Mouse (Mus musculus) mesoderm, embryonic 11.5 days (tissue): ENCODE results near the gene Zc3h7b.
"Not testable (repeated sequence)": the region's sequence is repeated elsewhere in the genome, so short reads cannot be mapped to it uniquely, and the experiment has no call there.

ENCODE experiments used
- DNase-seq: peaks from one replicate; pipeline ENCODE4 v3.0.0-alpha.2; 2012; ENCODE audit warnings: low read depth, low spot score

The Zc3h7b gene

DNA sequence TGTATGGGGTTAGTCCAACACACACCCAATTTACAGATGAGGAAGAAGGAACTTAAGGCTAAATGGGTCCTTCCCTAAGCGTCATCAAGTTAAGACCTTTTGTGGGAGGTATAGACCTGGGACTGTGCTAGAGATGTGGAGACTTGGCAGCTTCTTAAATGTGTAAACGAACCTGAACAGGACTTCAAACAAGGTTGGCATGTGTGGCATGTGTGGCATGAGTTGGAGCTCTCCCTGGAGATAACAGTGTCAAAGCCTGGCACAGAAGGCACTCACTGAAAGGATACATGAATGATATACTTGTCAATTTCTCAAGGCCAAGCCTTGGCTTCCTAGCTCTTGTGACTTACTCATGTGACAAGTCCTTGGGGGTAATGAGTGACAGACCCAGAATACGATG lies 5.6 kb upstream of the Zc3h7b start:
- no peak for DNase-seq

DNA sequence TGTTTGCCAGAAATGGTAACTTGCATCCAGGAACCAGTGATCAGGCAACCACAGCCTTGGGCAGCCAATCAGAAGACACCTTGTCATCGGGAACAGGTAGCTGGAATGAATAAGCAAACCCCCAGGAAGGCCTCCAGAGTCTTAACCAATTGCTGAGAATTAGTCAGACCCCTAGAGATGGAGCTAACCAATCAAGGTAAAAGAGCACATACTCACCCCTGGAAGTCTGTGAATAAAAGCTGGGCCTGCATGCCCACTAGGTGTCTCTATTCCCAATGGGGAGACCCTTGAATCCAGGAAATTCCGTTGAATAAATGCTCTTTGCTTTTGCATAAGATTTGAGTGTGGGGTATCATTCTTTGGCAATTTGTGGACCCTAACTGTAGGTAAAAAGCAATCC lies 4.9 kb upstream of the Zc3h7b start:
- DNase-seq: no peak

DNA sequence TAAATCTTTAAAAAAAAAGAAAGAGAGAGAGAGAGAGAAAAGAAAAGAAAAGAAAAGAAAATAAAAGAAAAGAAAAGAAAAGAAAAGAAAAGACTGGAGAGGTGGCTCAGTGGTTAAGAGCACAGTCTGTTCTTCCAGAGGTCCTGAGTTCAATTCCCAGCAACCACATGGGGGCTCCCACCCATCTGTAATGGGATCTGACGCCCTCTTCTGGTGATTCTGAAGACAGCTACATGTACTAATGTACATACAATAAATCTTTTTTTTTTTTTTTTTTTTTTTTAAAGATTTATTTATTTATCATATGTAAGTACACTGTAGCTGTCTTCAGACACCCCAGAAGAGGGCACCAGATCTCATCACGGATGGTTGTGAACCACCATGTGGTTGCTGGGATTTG lies 2.5 kb upstream of the Zc3h7b start:
- DNase-seq: not testable (repeated sequence)

DNA sequence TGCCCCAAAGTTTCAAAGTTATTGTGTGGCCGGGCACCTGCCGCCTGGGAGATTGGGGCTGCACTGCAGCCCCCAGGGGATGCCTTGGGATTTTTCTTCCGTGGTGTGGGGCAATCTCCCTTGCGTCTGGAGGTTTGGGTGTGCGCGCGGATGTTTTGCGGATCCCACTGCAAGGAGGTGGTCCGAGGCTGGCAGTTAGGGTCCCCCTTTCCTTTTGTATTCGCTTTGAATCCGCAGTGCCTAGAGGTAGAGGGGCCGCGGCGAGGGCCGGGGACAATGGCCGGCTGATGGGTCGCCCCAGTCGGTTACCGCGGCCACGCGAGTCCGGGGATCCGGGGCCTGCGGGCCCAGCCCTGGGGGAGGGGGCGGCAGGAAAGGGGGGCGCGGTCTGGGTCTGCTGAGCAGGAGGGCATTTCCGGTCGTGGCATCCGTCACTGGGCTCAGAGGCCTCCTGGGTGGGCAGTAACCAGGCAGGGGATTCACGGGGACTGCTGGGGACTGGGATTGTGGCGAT lies 801 bp downstream of the Zc3h7b start:
- DNase-seq: peak; percentile 79

DNA sequence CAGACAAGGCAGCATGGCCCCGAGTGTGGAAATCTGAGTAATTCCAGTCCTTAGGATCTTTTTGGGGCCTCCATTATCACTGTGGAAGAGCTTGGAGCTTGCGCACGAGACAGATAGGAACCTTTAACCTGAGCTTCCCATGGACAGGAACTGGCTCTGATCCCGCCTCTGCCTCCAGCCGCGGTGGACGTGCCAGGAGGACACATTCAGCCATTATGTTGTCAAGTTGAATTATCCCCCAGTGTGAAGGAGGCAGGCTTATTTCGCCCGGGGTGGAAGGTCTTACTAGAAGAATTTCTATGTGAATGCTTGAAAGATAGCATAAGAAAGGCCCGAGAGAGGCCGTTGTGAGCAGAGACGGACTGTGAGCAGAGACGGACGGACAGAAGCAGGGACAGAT lies 4.9 kb downstream of the Zc3h7b start:
- DNase-seq: peak; percentile 49

DNA sequence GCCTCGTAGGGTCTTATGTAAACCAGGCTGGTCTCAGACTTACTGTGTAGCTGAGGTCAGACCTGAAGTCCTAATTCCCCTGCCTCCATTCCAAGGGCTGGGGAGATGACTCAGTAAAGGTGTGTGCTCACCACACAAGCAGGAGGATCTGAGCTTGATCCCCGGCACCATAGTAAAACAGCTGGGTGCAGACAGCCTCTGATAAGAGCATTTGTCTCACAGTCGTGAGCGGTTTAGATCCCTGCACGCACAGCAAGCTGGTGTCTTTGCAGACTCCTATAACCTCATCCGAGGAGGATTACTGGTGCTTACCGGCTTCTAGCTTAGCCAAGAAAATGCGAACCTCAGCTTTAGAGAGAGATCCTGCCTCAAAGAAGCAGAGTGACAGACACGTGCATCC lies 8.8 kb downstream of the Zc3h7b start:
- no peak for DNase-seq

DNA sequence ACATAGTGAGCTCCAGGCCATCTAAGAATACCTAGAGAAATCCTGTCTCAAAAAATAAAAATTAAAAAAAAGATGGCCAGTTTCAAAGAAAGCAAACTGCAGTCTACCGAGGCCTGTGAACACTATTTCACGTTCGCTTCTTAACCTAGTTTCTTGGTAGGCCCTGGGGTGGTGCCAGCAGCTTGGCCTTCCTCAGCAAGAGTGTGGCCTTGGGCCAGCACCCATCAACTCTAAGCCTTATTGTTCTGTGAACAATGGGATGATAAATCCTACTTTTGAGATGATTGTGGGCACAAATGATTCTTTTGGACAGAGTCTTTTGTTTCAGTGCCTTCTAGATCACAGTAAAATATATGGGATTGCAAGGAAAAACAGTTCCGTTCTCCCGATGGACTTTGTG lies 13.8 kb downstream of the Zc3h7b start:
- DNase-seq: no peak

DNA sequence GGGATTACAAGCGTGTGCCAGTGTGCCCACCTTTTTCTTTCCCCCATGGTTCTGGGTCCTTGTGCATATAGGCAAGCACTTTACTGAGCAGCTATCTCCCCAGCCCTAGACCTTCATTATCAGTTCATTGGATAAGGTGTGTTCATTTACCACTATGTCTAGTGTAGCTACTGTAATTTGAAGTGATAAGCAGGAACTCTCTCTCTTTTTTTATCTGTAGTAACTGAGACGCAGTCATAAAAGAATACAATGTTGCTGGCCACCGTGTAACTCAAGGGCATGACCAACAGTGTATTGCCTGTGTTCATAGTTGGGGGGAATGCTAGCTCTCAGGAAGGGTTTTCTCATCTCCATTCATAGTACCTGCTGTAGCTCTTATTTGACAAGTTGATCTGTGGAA lies 14.7 kb downstream of the Zc3h7b start:
- no peak for DNase-seq

DNA sequence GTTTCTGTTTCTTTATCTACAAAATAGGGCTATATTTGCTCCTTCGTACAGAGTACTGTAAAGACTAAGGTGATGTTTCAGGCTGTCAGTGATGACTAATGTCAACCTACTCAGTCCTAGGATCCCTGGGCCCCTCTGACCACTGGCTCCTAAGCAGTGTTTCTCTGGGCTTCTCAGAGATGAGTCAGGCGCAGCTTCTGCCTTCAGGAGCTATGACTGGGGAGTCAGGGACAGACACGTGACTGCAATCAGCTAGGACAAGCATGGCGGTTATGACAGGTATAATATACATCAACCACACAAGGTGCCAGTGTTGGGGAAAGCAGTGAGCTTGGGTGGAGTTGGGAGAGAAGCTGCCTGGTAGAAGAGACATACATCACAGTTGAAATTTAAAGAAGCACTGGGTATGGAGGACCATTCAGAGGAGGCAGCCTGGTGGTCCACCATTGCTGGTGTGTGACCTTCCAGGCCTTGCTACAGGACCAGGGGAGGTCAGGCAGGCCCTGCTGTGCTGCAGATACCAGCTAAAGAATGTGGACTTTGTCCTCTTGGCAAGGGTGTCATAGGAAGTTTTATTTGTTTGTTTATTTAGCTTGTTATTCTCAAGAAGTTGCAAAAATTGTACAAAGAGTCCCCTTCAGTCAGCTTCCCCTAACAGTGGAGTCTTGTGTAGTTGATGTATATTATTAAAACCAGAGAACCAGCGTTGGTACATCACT lies 15.7 kb downstream of the Zc3h7b start:
- DNase-seq: no peak

DNA sequence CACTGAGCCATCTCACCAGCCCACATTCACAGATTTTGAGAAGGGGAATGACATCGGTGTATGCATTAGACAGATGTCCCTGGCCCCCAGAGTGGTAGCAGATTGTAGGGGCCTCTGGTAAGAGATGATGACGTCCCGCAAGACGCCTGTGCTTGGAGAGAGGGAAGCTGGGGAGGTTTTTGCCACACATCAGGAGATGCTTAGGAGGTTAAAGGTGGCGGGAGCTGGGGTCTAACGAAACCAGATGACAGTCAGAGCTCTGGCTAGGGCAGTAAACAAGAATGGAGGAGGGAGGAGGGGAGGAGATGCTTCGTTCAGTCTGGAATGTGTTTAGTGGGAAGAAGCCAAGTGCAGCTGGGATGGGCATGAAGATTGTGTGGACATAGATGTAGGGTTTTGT lies 16.5 kb downstream of the Zc3h7b start:
- peak; percentile 16 for DNase-seq

DNA sequence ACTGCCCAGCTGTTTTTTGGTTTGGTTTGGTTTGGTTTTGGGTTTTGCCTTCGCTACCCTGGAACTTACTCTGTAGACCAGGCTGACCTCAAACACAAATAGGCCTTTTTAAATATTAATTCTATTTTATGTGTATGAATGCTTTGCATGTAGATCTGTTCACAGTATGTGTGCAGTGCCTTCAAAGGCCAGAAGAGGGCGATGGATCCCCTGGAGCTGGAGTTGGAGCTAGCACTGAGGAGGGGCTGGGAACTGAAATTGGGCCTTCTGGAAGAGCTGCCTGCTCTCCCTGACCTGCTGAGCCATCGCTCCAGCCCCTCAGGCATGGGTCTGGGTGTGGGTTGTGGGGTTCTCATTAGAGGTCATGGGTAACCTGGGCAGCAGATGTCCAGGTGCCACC lies 17.1 kb downstream of the Zc3h7b start:
- no peak for DNase-seq

DNA sequence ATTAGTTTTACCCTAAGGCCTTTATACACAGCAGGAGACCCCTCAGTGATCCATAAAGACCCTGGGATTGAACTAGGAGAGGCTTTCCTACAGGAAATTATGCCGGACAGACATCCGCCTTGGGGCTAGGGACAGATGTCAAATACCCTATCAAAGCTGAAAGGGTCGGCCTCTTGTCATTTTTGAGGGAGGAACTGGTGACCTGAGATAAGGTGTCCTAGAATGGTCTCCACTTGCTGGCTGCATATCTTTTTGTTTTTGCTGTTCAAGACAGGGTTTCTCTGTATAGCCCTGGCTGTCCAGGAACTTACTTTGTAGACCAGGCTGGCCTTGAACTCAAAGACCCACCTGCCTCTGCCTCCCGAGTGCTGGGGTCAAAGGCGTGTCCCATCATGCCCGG lies 19.7 kb downstream of the Zc3h7b start:
- DNase-seq: no peak

DNA sequence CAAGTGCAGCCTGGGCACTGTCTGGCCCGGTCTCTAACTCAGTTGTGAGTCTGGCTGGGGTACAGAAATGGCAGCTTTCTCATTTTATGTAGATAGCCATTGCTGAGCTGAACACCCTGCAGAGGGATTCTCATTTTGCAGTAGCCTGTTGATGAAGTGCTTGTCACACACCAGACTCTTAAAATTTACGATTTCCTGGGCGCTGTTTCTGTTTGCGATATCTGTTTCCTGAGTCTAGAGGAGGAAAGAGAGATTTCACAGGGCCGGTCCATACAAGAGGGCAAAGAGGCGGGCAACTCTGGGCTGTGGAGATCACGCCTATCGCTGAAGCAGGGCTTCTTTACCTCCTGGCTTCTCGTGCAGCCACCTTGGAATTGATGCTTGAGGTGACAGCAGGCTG lies 20.8 kb downstream of the Zc3h7b start:
- no peak for DNase-seq

DNA sequence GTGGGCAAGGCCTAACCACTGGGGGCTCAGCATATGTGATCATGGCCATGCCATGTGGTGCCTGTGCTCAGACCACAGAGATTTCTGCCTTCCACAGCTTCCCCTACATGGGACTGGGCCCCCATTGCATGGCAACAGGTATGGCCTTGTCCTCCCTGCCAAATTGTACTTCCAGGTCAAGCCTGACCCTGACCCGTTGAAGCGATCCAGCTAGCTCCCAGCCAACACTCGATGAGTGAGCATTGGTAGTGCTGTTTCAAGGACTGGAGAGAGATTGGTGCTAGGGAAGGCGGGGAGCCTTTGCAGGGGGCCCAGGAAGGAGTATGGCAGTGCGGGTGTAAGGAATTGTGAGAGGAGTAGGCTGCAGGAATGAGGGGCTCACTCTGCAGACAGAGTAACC lies 21.6 kb downstream of the Zc3h7b start:
- DNase-seq: no peak

DNA sequence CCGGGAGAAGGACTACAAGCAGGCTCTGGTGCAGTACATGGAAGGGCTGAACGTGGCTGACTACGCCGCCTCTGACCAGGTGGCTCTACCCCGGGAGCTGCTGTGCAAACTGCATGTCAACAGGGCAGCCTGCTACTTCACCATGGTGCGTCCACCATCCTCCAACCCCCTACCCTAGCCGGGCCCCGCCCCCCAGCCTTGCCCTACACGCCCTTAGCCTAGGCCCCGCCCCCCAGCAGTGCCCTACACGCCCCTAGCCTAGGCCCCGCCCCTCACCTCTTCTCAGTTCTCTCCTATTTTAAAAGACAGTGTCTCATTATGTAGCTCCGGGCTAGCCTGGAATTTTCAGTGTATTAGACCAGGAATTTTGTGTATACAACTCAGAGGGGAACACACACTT lies 24.2 kb downstream of the Zc3h7b start:
- no peak for DNase-seq

DNA sequence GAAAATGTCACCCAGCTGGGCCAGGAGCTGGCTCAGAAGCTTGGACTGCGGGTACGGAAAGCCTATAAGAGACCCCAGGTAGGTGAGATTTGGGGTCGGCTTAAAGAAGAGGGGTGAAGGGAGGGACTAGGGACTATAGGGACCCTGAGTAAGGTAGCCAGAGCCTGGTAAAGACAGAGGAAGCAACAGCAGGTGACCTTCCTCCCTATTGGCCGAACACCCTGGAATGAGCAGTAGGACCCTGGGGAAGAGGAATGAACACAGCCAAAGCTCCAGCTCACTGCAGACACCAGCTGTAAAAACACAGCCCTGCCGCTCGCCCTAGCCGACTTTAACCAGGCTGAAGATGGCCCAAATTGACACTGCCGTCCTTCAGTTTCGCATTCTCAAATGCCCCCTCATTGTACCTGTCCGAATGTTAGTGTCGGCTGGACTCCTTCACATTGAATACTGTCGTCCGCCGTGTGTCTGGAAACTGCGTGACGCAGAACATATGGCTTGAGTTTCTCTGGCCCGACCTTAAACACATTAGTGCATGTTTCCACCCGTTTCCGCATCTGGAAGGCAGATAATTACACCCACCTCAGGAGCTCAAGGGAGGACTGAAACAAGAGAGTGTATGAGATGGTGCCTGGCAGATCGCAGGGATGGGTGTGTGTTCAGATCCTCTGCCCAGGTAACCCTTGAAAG lies 27.7 kb downstream of the Zc3h7b start:
- DNase-seq: peak; percentile 40

DNA sequence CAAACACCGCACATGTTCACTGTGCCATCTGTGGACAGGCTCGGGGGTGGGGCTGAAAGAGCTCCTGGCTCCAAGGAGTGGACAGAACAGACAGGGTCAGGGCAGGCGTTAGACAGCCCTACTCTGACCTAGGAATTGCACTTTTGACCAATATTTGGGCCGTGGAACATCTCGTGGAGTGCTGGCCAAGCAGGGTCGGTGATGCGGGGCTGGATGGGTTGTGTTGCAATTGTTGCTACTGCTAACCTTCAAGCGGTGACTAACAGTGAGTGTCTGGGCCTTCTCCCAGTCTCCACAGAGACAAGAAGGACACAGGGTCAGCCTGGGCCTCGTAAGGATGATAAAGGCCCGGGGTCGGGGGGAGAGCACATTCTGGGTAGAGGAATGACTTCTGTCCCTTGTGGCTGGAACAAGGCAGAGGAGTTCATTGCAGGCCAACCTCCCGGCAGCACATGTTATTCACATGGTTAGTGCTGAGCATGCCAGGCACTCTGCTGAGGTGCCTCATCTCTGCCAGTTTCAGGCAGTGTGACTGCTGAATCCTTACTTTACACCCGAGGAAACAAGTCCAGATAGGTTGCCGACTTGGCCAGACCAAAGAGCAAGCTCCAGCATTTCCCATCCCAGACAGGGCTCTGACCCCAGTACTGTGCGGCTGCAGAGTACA lies 29.8 kb downstream of the Zc3h7b start:
- no peak for DNase-seq

DNA sequence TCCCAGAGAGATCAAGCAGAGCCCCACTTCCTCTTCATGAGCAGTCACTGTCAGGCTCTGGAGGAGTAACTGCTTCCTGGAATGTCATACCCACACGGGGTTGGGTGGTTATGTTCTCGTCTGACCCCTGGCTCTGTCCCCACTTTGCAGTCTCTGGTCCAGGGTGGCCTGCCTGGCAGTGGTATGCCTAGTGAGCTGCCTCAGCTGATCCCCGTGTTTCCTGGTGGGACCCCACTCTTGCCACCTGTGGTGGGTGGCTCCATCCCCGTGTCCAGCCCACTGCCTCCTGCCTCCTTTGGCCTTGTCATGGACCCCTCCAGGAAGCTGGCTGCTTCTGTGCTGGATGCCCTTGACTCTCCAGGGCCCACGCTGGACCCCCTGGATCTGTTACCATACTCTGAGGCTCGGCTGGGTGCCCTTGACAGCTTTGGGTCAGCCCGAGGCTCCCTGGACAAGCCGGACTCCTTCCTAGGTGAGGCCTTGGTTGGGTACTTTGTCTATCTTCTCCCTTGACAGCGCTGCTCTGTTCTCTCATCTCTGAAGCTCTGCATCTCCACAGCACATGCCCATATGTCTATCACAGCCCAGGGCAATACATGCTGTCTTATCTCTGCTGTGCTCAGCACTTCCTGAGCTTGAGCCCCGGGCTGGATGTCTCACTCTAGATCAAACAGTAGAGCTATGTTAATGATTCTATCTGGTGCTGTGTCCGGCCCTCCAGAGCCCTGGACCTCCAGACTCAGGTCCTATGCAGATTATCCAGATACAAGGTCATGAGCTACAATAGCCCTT lies 32.0 kb downstream of the Zc3h7b start:
- no peak for DNase-seq

DNA sequence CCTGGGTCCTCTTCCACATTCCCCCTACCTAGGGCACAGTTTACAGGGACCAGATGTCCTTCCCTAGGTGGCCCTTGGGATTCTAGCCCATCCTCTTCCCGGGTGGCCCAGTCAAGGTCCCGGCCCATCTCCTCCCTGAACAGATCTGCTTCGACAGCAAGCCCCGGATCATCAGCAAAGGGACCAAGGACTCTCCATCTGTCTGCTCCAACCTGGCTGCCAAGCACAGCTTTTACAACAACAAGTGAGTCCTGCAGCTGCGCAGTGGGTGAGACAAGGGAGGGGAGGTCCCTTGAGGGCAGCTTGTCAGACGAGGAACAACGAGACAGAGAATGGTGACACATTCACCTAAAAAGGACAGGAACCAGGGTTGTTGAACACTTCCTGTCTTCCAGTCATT lies 37.0 kb downstream of the Zc3h7b start:
- no peak for DNase-seq

DNA sequence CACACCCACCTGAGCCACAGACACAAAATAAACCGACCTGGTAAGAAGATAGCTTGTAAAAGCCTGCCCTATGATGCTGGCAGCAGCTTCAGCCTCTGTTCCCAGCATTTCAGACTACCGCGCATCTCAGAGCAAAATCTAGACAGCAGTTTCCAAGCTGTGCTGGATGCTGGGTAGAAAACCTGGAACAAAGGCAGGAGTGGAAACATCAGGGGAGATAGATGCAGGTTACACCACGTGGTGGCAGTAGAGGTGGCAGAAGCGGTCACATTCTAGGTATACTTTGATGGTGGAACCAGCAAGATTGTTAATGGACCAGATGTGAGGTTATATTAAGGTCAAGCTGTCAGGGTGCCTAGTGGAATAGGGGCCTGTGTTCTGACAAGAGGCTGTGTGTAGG lies 39.9 kb downstream of the Zc3h7b start:
- peak; percentile 33 for DNase-seq

DNA sequence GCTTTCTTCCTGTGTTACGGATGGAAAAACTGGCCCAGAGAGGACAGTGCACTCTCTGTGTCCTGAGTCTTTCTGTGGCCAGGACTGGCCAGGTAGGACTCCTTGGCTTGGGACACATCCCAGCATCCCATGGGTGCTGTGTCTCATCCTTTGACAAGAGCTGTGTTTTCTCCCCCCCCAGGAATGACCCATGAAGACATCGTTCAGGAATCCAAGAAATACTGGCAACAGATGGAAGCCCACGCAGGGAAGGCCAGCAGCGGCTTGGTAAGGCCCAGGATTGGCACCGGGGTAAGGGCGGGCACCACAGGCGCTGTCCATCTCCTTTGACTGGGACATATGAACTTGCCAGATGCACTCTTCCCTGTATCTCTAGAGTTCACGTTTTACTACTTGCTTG lies 40.8 kb downstream of the Zc3h7b start:
- DNase-seq: no peak

DNA sequence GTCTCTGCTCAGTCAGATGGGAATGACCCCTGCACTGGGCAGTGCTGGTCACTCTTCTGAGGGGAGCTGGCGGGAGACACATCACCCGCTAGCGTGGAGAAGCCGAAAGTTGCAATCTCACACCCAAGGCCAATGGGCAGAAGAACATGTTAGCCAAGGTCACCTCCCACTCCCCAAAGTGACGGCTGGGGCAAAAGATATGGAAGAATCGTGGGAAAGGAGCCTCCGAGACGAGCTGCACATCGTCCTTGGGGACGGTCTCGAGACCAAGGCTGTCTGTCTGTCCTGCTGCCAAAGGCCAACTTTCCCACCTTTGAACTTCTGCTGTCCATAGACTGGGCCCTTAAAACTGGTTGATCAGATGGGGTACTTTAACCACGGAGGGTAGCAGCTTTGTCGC lies 42.7 kb downstream of the Zc3h7b start:
- no peak for DNase-seq
